Mouse (Mus musculus) mouse trophoblast stem cell (cell line): ENCODE results near the gene Rbfox2.

Experiments used
- in situ Hi-C, 2 experiments: fragments of 300-500 bp; cut with MseI, MboI; formaldehyde crosslinking; loops; 2 replicates in 1 of 2; 3 replicates in 1 of 2; pipeline ENCODE4 v1.15.1; 2025

The Rbfox2 gene

GRCm38 (mm10) chr15:77104349-77105158 is 202.2 kb downstream of the Rbfox2 start:
- in situ Hi-C loops: no loop called here

DNA sequence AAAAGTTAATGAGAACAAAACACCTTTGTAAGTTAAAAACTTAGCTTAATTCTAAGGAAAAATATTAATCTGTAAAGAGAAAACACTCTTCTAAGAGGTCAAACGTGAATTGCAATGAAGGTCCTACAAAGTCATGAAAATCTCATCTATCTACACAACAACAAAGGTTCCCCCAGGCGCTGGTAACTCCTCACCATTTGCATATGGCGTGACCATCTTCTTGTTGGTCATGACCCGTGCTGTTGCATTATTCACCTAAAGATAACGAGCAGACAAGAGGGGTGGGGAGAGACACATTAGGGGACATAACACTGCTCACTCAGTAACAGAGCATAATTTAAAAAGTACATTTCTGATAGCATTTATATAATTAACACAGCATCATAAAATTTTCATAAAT is 204.1 kb downstream of the Rbfox2 start:
- in situ Hi-C loops: no loop called here

GRCm38 (mm10) chr15:77099756-77100155 is 207.0 kb downstream of the Rbfox2 start:
- in situ Hi-C loops: no loop called here

DNA sequence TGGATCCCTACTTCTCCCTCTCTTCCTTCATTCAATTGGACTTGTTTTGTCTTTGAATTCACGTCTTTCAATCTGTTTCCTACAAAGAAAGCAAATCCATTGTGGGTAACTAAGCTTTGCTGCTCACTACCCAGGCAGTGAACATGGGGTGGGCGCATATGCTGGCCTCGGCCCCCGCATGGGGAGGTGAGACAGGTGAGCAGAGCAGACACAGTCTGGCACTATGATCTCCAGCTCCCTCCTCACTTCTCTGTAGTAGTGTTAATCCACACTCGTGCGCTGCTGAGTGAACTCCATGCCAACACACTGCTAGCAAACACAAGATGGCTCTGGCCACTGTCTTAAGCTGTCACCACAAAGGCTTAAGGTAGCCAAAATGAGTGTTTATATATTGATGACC is 209.4 kb downstream of the Rbfox2 start:
- in situ Hi-C loops: no loop called here

DNA sequence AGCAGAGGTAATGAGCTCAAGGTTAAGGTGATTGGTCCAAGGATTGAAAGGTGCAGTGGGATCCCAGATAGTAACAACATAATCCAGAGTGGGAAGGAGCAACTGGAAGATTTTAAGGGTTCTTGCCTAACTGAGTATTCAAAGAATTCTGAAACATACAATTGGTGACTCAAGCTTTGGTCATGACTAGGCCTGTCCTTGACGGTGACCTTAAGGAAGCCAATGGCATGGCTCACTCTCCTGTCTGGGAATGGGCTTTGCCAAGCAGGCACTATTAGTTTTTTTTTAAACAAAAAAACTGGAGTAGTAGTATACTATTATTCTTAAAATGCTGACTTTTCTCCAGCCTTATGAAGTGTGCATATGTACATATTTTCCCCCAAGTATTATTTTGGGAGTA is 211.6 kb downstream of the Rbfox2 start:
- in situ Hi-C loops: no loop called here

GRCm38 (mm10) chr15:77094431-77094830 is 212.4 kb downstream of the Rbfox2 start:
- in situ Hi-C loops: no loop called here

DNA sequence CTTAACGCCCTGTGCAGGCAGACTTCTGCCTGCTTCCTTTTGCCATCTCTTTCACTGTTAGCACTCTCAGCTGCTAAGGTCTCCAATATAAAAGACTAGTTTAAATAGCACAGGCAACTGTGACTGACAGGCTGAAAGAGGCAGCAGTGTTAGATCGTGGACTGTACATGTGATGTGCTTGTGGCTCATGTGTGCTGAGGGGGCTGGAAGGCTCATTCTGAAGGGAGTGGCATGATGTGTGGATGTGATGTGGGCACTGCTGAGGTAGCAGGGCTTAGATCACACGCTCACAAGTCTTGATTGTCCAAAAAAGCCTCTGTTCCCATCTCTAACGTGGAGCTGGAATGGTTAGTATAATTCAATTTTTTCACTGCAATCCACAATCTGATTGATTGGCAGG is 215.4 kb downstream of the Rbfox2 start:
- in situ Hi-C loops: no loop called here

GRCm38 (mm10) chr15:77090531-77090930 is 216.3 kb downstream of the Rbfox2 start:
- in situ Hi-C loops: no loop called here

DNA sequence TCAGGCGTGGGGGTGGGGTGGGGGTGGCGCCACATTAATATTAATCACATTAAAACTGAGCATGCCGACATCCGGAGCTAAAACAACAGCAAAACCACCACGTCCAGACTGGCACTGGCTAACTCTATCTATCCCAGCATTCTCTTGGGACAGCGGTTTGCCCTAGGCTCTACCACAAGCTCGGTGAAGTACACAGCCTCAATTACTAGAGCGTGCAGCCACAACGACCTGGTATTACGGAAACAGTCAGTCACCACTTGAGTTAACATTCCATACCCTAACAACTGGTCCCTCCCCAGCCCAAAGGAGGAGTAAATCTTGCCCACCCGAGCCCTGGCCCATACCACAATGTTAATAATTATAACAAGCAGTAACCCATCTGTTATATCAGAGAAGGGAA is 217.6 kb downstream of the Rbfox2 start:
- in situ Hi-C loops: no loop called here

DNA sequence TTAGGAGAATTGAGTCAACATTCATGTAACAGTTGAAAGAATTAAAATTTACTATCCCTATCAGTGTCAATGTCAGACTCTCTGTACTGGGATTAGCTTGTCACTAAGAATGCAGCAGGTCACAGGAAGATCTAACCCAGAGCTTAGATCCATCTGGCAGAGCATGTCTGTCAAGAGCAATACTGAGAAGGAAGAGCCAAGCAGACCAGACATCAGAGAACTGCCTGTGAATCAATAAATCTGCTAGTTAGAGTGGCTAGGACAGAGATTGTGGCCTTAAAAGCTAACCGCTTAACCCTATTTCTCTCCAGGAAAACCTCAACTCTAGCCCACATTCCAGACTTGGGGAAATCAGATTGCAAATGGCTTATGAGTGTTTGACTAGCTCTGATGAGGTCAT is 220.3 kb downstream of the Rbfox2 start:
- in situ Hi-C loops: no loop called here

GRCm38 (mm10) chr15:77085818-77086217 is 221.0 kb downstream of the Rbfox2 start:
- in situ Hi-C loops: no loop called here

DNA sequence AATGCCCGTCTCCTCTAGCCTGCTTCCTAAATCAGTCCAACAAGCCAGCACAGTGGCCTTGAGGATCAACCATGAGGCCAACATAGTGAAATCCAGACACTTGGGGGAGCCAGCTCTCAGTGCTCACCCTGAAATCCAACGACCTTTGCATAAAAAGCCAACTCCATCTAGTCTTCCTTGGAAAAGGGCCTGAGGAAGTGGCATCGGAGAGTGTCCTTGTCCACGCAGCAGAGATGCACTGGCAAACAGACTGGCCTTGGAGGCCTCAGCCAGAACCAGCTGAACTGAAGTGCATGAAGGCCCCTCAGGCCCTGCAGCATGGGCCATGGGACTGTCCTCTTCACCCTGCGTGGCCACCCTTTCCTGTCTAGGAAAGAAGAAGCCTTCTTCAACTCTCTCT is 225.3 kb downstream of the Rbfox2 start:
- in situ Hi-C loops: no loop called here

DNA sequence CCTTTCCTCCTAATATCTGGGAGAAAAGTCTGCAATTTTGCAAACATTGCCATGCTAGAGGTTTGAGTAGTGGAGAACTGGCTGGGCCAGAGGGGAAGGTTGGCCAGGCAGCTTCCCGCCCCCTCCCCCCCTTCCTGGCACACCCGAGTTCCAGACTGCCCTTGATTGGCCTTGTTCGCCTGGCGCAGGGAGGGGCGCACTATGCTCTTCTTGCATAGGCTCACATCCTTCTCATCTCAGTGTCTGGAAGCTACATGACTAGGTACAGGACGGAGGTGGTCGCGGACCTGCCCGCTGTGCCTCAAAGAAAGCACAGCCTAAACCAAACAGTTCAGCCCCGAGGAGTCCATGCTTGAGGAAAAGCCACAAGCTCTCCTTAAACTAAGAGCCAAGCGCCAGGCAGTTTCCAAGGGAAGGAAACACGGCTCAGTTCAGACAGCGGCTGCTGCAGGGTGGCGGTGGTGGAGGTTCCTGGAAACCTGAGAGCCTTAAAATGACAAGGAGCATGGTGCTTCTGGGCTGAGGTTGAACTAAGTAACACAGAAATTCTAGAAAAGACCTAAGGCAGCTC is 226.0 kb downstream of the Rbfox2 start:
- in situ Hi-C loops: no loop called here

GRCm38 (mm10) chr15:77079890-77080361 is 226.9 kb downstream of the Rbfox2 start:
- in situ Hi-C loops: no loop called here

- in situ Hi-C loops: no loop called here
Observed at GRCm38 (mm10) chr15:77079256-77079822, 227.5 kb downstream of the Rbfox2 start.

DNA sequence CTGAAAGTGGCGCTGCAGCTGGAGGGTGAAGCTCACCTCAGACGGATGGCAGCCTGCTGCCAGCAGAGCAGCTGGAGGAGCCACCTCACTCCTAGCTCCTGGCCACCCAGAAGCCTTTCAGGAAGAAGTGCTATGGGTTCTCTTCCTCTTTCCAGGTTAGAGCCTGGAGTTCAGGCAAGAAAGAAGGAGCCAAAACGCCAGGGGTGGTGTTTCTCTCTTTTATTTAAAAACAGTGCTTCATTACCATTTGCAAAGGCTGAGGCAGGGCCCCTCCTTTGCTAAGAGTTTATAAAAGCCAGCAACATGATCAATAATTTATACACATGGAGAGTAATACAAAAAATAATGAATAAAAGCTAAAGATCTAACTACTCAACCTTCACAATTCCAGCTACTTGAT is 228.0 kb downstream of the Rbfox2 start:
- in situ Hi-C loops: no loop called here

DNA sequence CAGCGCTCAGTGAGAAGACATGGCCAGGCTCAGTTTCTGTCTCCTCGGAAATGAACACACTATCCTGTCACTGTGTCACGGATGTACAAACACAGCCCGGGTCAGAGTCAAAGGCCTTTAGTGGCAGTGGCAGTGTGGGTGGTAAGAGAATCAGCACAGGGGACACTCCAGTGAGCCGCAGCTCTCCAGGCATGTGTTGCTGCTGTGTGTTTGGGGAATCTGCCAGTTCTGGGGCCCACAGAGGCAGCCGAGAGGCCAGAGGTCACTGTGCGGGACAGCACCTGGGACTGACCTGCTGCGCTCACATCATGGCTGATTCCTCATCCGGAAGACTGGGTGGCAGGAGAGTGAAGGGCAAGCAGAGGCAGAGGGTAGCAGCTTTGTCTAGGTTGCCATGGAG is 228.9 kb downstream of the Rbfox2 start:
- in situ Hi-C loops: no loop called here

DNA sequence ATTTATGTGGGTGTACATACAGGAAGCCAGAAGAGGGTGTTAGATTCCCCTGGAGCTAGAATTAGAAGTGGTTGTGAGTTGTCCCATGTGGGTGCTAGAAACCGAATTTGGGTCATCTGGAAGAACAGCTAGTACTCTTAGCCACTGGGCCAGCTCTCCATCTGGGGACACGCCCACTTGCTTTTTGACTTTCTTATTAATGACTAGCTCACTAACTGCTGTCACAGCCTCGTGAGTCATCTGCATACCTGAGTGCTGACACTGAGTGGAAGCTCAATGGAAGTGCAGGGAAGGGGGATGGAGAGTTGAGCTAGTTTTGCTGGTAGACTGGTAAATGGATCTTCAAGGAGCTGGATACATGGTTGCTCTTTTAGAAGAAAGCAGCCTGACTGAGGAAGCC is 230.3 kb downstream of the Rbfox2 start:
- in situ Hi-C loops: no loop called here

DNA sequence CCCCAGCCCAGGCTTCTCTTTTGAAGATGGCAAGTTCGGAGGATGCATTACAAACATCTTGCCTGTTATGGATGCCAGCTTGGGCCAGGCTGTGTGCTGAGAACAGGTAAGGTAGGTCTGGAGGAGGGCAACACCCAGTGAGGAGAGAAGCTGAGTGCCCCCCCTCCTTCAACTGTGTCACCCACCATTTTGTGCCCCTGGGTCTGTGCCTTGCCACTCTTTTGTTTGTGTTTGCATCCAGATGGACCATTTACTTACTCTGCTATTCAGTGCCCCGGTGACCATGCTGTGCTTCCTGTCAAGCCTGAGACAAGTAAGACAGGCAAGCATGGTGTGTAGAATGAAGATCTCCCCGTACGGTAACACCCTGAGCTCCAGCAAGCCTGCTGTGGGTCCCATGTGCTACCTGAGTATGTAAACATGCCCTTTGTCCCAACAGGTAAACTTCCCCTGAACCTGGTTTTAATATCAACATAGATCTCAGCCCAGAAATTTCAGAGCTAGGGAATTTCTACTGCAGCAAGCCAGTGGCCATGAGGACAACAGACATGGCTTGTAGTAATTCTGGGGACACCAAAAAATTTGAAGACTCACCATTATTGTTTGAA is 234.1 kb downstream of the Rbfox2 start:
- in situ Hi-C loops: no loop called here

DNA sequence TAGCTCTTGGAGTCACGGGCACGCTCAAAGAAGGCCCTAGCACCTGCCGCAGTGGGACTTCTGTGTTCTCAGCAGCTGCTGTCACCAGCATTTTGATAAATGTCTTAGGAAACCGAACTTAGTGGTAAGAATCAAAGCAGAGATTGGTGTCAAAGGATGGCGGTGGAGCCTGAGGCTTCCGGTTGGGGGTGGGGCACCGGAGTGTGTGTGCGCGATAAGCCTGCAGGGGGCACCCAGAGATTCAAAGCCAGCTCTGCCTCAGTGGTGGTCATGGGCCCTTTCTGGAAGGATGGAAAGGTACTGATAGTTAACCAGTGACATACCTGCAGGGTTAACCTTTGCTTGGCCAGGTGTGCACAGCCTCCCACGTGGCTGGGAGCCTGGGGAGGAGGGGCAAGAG is 235.3 kb downstream of the Rbfox2 start:
- in situ Hi-C loops: no loop called here

DNA sequence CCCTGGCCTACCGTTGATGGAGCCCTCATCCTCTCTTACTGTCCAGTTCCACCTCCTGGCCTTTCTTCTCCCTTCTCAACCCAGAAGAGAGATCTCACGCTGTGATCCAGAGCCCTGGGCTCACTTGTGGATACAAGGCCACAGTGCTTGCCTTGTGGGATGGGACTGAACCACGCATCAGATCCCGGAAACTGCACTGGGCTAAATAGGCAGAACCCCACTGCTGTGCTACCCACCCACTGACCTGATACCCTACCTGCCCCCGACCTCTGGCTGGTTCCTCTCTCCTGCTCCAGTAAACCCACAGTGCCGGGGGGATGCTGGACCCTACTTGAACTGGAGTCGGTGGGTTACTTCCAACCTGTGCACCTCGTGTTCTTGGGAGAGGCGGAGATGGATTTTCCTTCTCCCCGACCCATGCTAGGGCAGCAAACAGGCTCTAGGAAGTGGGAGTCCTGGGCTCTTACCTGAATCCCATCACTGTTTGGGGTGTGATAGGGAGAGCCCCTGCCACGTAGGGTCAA is 236.0 kb downstream of the Rbfox2 start:
- in situ Hi-C loops: no loop called here

DNA sequence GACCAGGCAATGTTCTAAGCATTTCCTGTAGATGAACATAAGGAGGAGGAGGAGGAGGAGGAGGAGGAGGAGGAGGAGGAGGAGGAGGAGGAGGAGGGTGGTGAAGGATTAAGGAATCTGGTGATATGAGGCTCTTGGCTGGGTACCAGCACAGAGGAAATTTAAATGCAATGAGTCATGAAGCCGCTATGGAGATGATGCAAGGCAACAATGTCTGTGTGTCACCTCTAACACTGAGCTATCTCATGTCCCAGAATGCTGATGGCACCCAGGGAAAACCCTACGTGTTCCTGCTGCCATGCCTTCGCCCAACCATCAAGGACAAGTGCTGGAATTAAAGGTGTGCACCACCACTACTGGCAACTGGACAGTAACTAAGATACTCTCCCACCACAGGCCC is 237.8 kb downstream of the Rbfox2 start:
- in situ Hi-C loops: no loop called here
